Mouse (Mus musculus): ENCODE measurements at regions not wholly inside any gene's neighbourhood (a gene's known extent, or its start where the extent isn't known, plus 50 kb on each side); places are given as distances from the start of the nearest gene placed in this dataset.
A peak's percentile ranks its signal among the peaks of the same experiment; 100 is the strongest.

GRCm38 (mm10) chr6:92316781-92317180 is 72.3 kb upstream of the Trh start:
- Histone ChIP-seq H3K9ac (no peak overlapping the region), H3K27ac (no peak overlapping the region), H3K4me1 (replicated peaks) (no peaks in the 10 kb centered on the region), H3K27me3 (no peaks in the 10 kb centered on the region), H3K4me2 (no peak overlapping the region), H3K4me3 (replicated peaks) (no peak overlapping the region), H3K9me3 (replicated peaks) (no peaks in the 10 kb centered on the region), H3K36me3 (no peaks in the 10 kb centered on the region)
- ATAC-seq (ENCODE audit: low read depth), result no peak
- WGBS (ENCODE audit: insufficient replicate concordance), result 62% methylated on average over 4 of the region's 4 CpGs
- no peak for DNase-seq

- no peak for ATAC-seq (ENCODE audit: low read depth)
- Histone ChIP-seq H3K27ac (no peak overlapping the region), H3K9ac (no peak overlapping the region), H3K9me3 (replicated peaks) (no peaks in the 10 kb centered on the region), H3K4me3 (replicated peaks) (no peak overlapping the region), H3K27me3 (no peaks in the 10 kb centered on the region), H3K4me1 (replicated peaks) (peaks cover 12% of the 10 kb centered on the region), H3K36me3 (no peaks in the 10 kb centered on the region), H3K4me2 (no peak overlapping the region)
- 35% methylated on average over 4 of the region's 4 CpGs for WGBS (ENCODE audit: insufficient replicate concordance)
- no peak for DNase-seq
Measured at GRCm38 (mm10) chr6:92304109-92304508, 59.7 kb upstream of the Trh start.

- peaks cover 12% of the 10 kb centered on the region for H3K4me1 ChIP-seq (replicated peaks)
- no peak overlapping the region for H3K4me3 ChIP-seq (replicated peaks)
- no peaks in the 10 kb centered on the region for H3K9me3 ChIP-seq (replicated peaks)
- DNase-seq (no peak), ATAC-seq (ENCODE audit: low read depth) (peak; percentile 77)
- H3K27ac ChIP-seq, result no peak overlapping the region
- H3K4me2 ChIP-seq, result no peak overlapping the region
- 57% methylated on average over 1 of the region's 1 CpGs for WGBS (ENCODE audit: insufficient replicate concordance)
- H3K36me3 ChIP-seq, result no peaks in the 10 kb centered on the region
- no peak overlapping the region for H3K9ac ChIP-seq
- no peaks in the 10 kb centered on the region for H3K27me3 ChIP-seq
Measured at GRCm38 (mm10) chr6:92303266-92303665, 58.8 kb upstream of the Trh start.
